Mouse (Mus musculus) gastrocnemius, postnatal 14 days (tissue): Measurements from ENCODE around the gene Prkch. TPM values are rescaled to one million over a fixed set of nuclear protein-coding genes. Genes with fewer than 3 reads are reported as not detected.
A peak's percentile ranks its signal among the peaks of the same experiment; 100 is the strongest.

Experiments used
- DNase-seq: peaks from one replicate; pipeline ENCODE4 v3.0.0; 2021; ENCODE audit warnings: mixed read lengths
- intact Hi-C: fragments of 180-260 bp; cut with DNase I; formaldehyde crosslinking; loops from one replicate; pipeline ENCODE4 v1.15.1; 2025; ENCODE audit warnings: low total_unique reads
- total RNA-seq, 2 experiments: library from RNA; stranded (reverse); gene quantifications; 2 replicates each; pipeline ENCODE4 v1.2.3; 2021

Gene Prkch
- total RNA-seq, 2 experiments from 2014 or later, result 9.0 to 12.5 TPM

DNA sequence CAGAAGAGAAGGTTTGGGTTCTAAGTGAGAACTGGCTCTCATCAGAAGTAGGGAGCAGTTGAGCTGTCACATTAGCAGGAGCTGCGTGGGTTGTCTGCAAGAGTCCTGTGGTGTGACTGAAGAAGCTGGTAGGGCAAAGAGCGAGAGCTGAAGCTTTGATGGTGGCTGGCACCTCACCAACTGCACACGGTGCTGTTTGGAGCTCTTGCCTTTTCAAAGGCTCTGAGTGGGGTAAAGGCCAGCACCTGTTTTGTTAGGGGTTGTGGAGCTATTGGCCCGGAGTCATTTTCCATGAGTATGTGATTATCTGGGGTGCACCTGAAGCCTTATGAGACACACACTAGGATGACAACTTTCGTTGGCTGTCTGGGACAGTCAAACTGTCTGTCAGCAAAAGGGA lies 113.8 kb downstream of the Prkch start:
- DNase-seq, result no peak
- intact Hi-C loops, result no loop called here

DNA sequence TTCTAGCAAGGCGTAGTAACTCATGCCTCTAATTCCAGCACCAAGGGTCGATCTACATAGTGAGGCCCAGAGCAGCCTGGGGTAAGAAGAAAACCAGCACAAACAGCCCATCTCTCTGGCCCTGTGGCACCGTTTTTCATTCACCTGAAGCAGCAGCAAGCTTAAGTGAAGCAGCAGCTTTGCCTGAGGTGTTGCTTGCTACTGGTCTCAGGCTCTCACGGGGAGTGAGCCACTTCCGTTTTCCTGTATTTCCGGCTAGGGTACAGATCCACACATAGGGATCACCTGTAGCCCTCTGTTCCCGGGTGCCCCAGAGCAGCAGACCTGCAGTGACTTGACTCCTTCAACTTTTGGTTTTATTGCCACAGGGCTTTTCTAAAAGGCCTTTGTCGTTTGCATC lies 114.2 kb downstream of the Prkch start:
- intact Hi-C loops, result no loop called here
- DNase-seq, result no peak

DNA sequence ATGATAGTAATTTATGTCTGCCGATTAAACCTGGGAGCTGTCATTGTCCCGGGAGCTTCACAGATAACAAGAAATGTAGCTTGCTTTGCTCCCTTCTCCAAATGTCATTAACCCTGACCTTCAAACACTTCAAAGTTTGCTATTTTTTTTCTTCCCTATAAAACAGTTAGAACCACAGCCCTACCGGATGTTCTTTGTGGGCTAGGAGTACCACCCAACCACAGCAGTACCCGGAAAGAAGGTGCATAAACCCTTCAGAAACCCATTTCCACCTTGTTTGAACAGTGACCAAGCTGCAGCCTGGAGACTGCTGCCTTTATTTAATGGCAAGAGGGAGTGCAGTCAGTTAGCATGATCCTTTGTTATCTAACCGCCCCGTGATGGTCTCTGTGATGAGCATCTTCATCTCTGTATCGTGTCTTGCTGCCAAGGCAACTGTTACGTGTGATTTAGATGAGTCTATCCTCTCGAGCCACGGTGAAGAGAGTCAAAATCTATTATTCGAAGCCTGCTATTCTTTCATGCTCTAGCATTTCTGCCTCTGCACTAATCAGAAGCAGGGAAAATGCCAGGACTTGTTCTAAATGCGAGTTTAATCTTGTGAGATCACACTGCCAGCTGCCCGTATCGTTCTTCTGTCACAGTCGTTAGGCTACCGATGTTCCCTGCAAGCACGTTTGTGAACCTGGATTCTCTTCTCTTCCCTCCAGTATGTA lies 115.0 kb downstream of the Prkch start:
- intact Hi-C loops, result loop anchor here (10.0 kb wide), 1 partner anchor 595 kb away; no protein-coding TSS in a partner anchor

DNA sequence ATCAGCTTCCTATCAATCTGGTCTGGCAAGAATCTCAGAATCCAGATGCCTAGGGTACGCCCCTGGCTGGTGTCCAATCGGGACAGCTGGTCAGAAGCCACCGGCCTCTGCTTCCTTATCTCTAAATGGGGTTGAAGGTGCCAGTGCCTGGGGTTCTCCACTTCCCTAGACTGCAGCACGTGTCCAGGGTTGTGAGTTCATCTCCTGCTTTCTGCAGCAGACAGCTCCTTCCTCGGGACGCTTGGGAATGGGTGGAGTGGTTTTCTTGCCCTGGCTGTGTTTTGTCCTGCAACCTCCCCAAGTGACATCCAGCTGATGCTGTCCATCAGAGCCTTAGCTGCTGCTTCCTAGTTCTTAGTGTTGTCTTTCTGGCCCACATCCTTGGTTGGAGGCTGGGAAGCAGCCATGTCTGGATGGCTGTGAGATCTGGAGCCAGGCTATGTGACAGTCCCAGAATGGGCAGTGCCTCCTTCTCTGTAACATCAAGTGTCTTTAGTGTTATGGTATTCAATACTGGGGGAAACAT lies 116.0 kb downstream of the Prkch start:
- DNase-seq, result no peak
- intact Hi-C loops, result loop anchor here (10.0 kb wide), 1 partner anchor 594 kb away; no protein-coding TSS in a partner anchor

More for the DNA sequence above, 115.0 kb downstream of the Prkch start:
- DNase-seq, result no peak

DNA sequence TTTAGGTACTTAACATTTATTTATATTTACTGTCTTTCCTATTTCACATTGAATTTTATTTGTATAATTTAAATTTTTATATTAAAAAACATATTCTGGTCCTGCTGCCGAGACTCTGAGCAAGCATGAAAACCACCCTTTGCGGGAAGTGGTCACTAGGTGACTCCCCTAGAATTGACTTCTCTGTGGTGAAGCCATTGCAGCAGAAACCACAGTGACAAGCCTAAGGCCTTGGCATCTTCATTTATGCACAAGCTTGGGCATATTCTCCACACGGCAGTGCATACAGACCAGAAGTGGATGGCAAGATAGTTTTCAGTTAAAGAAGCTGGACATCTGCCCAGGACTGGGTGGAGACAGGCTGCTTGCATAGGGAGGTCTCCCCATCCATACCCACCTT lies 117.4 kb downstream of the Prkch start:
- intact Hi-C loops, result loop anchor here (10.0 kb wide), 1 partner anchor 593 kb away; no protein-coding TSS in a partner anchor
- no peak for DNase-seq

DNA sequence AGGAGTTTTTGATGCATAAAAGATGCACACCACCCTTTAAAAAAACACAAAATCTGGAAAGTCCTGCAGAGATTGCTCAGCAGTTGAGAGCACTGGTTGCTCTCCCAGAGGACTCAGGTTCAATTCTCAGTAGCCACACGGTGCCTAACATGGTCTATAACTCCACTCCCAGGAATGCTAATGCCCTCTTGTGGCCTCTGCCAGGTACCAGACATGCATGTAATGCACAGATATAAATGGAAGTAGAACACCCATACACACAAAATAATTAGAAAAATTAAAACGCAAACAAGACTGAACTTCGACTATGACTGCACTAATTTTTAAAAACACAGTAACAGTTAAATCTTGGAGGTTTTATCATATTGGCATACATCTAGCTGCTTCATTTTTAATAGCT lies 119.8 kb downstream of the Prkch start:
- DNase-seq, result no peak

DNA sequence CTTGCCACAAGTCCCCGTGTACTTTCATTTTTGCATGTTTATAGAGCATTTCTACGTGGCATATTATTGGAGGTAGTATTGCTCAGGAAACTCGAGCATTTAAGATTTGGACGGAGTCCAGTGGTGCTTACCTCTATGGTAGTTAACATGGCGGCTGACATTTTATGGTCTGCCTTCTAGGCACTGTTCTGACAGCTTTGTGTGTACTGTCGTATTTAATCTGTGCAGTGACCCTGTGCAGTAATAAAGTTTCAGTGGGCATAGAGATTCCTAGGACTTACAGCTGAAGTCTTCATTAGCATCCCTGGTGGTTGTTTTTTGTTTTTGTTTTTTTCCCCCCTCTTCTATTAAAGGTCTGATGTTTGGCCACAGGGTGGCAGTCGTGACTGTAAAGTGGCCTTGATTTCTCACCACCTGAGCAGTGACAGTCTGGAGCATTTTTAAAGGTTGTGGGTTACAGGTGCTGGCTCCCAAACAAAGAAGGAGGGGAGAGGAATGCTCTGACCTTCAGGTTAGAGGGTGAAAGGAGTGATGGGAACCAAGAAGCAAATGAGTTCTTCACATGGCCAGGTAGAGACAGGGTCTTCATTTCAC lies 120.6 kb downstream of the Prkch start:
- DNase-seq, result peak; percentile 51
- intact Hi-C loops, result loop anchor here (2.0 to 10.0 kb wide), 2 partner anchors 310 to 590 kb away; no protein-coding TSS in a partner anchor

More for the DNA sequence above, 119.8 kb downstream of the Prkch start:
- intact Hi-C loops, result loop anchor here (2.0 to 10.0 kb wide), 2 partner anchors 310 to 590 kb away; no protein-coding TSS in a partner anchor

DNA sequence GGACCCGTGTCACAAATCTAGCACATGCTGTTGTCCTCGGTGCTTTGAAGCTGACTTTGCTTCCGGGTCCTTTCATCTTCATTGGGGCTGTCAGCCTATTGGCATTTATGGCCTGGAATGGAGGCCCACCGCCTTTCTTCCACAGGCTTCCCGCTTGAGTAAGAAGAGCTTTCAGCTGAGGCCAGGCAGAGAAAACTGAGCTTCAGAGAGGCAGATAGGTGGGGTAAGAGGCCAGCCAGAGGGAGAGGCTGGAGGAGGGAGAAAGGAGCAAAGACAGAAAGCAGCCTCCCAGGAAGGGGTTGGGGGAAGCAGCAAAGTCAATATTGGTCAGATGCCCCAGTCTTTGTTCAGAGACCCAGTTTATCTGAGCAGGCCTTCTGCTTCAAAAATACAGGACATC lies 123.9 kb downstream of the Prkch start:
- intact Hi-C loops, result loop anchor here (10.0 kb wide), 1 partner anchor 586 kb away; no protein-coding TSS in a partner anchor
- no peak for DNase-seq

DNA sequence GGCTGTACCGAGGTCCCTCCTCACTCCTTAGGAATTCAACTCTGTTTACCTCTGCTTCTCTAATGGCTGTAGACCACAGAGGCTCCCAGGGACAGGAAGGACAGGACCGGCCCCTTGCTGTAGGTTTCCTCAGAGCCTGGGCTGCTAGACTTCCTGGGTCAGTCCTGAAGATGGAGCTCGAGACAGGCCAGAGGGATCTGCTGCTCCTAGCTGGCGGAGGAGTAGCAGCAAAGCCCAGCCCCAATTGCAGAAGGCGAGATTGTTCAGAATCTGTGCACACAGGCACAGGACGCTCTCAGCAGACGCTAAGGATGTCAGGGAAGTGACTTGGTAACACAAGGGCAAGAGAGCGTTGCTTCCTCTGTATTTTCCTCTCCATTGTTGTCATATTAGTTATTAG lies 124.3 kb downstream of the Prkch start:
- peak; percentile 77 for DNase-seq
- intact Hi-C loops, result loop anchor here (10.0 kb wide), 1 partner anchor 586 kb away; no protein-coding TSS in a partner anchor

DNA sequence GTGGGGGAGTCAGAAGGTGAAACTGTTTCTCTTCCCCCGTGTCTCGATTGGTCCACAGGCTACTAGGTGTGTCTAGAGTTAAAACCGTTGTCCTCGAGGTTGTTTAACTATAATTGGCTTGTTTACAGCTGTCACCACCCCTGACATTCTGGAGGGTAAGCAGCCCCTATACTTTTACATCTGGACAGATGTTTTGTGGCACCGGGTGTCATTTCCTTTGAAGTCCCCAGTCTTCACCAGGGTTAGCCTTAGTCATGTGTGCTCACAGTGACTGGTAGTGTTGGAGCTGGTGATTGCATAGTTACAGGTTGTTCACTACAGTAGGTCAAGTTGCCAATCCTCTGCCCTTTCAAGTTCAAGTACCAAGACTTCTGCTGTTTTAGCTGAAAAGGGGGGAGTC lies 126.2 kb downstream of the Prkch start:
- no peak for DNase-seq
- intact Hi-C loops, result loop anchor here (10.0 kb wide), 1 partner anchor 184 kb away; no protein-coding TSS in a partner anchor

DNA sequence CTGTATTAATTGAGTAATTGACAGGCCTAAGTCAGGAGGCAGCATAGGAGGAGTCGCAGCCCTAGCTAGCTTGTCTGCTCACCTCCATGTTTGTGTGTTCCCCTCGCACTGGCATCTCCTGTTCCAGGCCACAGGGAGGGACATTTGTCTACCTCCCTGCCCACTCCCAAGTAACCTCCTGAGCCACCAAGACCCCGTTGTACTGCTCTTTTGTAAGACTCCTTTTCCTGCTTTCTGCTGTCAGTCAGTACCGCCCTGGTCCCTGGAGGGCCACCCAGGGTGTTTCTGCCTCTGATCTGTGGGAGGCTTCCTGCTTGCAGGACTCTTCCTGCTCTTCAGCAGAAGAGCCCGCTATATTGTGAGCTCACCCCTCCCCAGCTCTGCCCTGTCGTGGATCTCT lies 127.5 kb downstream of the Prkch start:
- intact Hi-C loops, result loop anchor here (10.0 kb wide), 1 partner anchor 183 kb away; no protein-coding TSS in a partner anchor

DNA sequence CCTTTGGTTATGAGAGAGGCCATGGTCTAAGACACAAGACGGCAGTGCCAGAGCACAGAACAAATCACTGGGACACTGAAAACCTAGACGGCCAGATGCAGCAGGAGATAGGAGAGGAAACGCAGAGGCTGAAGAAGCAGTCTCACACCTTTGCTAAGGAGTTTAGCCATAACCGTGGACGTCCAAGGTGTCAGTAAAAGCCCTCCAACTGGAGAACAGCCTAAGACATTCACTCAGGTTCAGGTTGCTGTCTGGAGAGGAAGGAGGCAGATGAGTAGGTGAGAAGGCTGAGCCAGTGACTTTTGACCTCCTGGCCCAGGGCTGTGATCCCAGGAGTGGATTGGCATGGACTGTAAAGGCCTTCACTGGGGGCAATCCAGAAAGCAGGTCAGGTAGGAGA lies 130.0 kb downstream of the Prkch start:
- no peak for DNase-seq
- intact Hi-C loops, result loop anchor here (10.0 kb wide), 1 partner anchor 180 kb away; no protein-coding TSS in a partner anchor

More for the DNA sequence above, 127.5 kb downstream of the Prkch start:
- no peak for DNase-seq

DNA sequence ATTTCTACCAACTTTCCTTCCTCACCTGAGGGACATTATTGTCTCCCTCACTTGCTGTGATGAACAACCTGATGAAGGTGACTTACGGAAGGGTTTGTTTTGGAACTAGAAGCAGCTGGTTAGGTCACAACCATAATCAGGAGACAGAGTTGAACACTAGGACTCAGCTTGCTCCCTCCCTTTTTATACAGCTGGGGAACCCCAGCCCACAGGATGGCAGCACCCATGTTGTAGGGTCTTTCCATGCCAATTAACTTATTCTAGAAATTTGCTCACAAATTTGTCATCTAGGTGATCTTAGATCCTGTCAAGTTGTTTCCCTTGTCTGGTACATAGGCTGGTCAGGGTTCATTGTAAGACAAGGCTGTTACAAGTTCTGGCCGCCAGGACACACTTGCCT lies 130.7 kb downstream of the Prkch start:
- intact Hi-C loops, result loop anchor here (10.0 kb wide), 1 partner anchor 179 kb away; no protein-coding TSS in a partner anchor
- no peak for DNase-seq

DNA sequence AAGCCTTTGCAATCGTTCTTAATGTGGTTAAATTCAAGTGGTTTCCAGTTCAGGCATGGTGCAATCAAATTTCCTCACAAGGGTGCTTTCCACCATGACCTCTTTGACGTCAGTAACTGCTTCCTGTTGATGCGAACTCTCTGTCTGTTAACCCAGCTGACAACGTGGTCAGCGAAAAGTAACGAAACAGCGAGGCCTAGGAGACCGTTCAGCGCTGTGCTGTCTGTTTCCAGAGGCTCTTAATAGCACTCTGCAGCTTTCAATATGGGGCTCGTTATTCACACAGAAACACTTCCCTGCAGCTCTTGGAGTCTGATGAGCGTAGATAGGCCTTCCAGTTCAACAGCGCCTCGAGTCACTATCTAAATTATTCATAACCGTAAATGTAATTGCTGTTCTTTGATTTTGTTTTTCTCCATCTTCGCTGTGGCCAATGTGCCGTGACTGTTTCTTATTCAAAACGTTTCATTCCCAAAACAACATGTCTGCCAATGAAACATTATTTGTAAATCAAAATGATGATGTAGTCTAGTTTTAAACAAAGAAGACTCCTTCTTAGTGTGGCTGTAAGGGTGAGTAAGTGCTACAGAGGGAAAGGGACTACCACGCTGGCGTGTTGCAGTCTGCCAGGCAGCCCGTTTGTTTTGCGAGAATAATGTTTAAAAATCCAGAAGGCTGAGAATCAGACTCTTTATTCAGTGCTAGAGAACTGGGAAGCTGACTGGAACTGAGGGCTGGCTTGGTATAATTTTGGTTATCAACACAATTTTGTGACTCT lies 131.5 kb downstream of the Prkch start:
- intact Hi-C loops, result loop anchor here (10.0 kb wide), 1 partner anchor 179 kb away; no protein-coding TSS in a partner anchor
- no peak for DNase-seq

DNA sequence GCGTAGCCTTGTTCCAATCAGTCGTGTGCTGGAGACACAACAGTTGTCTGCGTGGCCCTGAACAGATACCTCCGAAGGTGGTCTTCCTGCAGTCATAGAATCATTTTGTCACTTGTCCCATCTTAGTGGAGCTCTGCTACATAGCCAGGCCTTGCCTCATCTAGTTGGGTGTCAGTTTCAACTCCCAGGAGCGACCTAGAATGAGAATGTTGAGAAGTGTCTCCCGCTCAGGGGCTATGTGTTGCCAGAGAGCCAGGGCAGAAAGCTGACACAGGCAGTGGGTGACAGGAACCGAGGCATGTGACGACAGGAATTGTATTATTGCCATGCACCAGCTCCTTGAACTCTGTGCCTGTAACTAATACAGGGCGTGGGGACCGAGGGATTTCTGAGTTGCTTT lies 133.4 kb downstream of the Prkch start:
- intact Hi-C loops, result loop anchor here (10.0 kb wide), 1 partner anchor 177 kb away; no protein-coding TSS in a partner anchor
- no peak for DNase-seq

DNA sequence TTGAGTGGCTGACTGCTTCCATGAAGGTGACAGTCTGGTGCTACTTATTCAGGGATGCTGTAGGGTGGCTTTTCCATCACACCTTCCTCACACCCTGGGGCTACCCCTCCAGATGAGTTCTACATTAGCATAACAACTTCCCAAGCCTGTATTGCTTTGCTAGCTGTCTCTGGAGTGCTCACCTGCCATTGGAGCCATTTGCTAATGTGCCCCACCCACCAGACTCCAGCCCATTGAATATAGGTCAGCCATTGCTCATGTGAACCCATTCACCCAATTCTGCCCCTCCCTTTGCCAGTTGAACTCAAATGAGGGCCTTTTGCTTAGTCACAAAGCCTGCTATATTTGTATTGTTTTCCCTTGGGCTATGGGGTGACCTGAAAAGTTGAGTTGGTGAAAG lies 135.2 kb downstream of the Prkch start:
- intact Hi-C loops, result loop anchor here (10.0 kb wide), 1 partner anchor 175 kb away; no protein-coding TSS in a partner anchor
- DNase-seq, result no peak

DNA sequence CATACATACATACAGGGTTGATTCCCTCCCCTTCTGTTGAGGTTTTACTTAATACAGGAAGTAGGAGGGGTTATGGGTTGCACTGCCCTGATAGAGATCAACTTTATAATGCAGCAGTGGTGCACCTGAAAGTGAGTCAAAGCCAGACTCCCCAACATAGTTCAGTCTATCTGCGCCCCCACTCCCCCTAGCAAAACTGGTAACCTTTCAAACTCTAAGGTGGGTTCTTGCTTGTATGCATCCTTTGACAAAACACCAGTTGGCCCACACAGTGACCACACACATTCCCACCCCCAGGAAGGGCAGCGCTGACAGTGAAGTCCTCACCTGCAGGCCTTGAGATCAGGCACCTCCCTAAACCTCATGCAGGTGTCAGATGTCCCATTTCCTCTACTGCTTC lies 135.9 kb downstream of the Prkch start:
- no peak for DNase-seq
- intact Hi-C loops, result no loop called here

DNA sequence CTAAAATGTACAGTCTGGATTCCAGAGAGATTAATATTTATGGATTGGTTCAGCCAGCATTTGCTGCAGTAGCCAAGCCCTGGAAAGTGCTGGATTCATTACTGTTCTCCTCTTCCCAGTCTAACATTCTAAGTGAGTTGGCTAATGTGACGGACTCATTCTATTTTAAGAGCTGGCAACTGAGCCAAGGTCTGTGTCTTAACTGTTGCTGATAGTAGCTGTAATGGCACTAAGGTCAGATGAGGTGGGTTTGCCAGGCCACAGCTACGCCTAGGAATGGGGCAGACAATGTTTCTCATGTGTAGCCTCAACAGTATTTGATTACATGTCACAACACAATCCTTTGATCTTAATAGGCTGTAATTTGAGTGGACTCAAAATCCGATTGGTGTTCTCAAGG lies 137.5 kb downstream of the Prkch start:
- intact Hi-C loops, result no loop called here
- peak; percentile 28 for DNase-seq

DNA sequence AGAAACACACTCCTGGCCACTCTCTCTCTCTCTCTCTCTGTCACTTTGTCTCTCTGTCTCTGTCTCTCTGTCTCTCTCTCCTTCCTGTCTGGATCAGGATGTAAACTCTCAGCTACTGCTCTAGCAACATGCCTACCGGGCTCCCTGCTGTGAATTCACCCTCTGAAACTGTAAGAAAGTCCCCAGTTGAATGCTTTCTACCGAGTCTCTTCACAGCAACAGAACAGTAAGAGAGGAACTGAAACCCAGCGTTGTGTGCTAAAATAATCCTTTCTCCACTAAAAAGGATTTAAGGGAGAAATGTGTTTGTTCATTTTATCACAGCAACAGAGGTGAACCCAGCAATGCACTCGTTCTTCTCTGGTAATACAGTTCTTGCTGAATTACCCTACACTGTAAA lies 138.5 kb downstream of the Prkch start:
- intact Hi-C loops, result no loop called here
- DNase-seq, result no peak
